Mouse (Mus musculus): ENCODE results near the gene Sytl2.

Gene Sytl2

DNA sequence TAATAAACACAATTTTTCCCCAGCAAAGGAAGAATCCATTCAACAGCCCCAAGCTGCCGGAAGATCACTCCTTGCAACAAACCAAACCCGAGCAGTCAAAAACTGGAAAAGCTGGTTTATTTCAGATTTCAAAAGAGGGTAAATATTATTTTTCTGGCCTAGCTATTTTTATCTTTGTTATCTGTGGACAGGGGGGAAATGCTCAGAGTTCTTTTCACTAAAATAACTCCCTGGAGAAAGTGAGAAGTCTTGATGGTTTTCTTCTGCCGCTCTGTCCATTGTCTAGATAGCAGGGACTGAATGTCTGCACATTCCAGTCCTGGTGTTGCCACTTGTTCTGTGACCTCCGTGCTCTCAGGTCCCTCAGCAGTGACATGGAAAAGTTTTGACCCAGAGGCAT is 70.8 kb downstream of the Sytl2 start:
- no peak for DNase-seq

DNA sequence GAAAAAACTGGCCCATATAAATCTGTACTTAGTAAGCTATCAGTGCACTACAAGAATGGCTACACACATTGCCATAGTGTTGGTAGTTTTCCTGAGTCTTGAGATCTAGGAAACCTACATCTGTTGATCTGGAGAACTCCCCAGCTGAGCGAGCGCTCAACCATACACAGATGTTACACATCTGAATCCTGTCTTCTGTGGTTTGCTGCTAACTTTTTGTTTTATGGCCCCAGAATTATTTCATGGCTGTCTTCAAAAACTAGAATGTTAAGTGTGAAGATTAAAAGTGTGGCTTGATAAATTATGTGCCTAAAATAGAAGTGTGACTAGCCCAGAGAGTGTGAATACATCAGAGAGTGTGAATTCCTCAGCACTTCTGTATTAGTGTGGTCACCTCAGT is 82.4 kb downstream of the Sytl2 start:
- no peak for DNase-seq

DNA sequence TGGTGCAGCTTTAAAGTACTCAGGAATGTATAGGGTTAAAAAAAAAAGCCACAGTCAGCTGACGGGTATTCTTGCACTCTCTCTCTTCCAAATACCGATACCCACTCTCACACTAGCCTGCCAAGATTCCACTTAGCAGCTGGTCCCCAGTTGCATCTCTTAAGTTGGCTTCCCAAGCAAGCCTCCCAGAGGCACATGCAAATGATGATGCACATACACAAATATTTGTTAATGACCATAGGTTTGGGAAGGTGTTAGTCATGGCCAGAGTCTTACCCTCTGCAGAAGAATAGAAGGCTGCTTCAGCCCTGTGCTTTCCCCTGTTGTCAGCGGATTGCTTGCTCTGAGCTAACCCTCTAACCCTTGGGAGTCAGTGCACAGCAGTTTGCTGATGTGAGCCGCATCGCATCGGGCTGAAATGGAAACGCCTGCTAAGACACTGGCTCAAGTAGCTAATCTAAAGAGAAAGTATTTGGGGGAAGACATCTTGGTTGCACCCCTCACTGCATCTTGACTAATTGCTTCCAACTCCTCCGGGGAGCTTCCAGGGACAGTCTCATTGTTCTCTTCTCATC is 84.9 kb downstream of the Sytl2 start:
- no peak for DNase-seq

DNA sequence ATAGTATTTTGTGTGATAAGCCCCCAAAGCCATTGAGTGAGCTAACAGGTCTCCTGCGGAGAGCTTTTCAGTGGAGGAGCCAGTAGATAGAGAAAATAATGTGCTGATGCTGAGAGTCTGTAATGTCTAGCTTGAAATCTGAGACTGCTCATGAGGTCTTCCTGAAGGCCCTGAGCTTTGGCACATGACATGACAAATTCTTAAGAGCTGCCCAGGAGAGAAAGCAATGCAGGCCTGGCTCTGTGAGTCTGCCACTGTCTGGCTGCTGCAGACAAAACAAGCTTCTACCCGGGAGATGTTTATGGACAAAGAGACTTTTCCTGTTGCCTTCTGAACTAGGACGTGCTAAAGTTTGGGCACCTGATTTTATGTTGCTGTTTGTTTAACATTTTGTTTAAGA is 87.7 kb downstream of the Sytl2 start:
- DNase-seq: no peak

DNA sequence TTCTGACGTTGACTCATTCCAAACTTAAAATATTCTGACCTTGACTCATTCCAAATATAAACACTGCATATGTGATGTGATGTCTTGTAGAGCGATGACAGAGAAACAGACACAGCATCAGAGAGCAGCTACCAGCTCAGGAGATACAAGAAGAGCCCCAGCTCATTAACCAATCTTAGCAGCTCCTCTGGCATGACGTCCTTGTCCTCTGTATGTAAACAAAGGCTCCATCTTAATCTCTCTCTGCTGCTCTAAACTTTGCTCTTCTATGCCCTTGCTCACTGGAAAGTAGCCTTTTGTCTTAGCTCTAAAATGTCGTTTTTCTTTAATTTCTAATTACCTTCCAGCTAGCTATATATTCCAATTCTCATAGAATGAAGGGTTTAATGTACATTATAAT is 93.0 kb downstream of the Sytl2 start:
- DNase-seq: no peak

DNA sequence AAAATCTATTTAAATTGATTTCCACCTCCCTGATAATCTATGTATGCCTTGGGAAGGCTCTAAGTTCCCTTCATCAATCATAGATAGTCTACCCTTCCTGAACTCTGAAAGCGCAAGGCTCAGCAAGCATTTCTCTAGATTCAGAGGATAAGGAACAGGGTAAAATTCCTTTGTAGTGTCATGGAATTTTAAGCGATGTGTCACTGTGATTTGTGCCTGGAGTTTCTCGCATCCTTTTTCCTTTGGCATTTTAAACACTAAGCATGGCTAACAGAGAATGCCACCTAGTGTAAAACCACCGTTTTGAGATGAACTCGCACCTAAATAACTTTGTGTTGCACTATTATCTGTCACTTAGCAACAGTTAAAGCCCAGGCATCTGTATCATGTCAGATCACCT is 93.9 kb downstream of the Sytl2 start:
- no peak for DNase-seq

DNA sequence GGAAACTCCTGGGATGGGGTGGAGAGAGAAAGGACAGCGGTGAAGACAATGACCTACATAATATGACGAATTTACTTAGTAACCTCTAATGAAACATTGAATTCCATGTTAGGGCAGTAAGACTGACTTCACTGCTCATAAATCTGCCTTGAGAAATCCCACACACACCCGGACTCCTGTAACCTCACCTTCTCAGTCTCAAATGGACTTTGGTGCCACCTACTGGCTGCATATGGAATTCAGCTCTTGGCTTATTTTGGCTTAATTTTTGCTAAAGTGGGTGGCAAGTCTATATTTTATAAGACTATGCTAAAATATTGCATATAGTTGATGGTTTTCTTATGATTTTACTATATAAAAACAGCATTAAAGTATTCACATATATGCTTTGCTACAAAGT is 107.9 kb downstream of the Sytl2 start:
- peak; percentile 46 for DNase-seq

DNA sequence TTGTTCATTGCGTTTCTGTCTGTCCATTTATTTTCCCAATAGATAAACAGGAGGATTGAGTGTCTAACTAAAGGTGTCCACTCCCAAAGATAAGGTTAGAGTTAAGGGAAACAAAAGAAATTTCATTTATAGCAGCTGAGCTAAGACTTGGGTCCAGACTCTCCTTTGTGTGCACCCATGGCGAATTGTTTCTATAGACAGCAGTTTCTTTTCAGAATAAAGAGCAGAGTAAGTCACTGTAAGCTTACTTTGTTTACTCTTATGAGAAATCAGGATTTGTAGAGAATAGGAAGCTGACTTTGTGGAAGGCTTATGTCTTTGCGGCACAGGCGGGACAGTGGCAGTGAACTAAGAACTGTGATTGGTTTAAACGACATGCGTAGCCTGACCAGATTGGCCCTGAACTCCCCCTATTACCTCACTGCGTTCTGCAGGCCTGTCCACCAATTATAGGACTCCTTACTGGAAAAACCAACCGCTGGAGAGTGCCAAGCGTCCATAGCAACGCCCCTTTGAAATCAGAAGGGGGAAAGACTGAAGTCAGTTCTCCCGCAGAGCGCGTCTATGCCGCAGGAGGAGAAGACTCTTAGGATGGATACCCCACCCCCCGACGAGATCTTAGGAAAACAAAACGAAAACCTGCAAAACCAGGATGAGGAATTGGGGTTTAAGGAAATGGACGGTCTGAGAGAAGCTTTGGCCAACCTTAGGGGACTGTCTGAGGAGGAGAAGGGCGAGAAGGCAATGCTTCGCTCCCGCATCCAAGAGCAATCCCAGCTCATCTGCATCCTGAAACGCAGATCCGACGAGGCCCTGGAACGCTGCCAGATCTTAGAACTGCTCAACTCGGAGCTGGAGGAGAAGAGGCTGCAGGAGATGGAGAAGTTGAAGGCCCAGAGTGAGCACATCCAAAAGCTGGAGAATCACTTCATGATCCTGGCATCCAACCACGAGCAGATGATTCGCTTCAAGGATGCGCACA is 124.3 kb downstream of the Sytl2 start, which contains the start of gene Ccdc89:
Gene Ccdc89, plus strand, starts transcription at position 558 of the 982 bp plus-strand sequence.
- DNase-seq: peak; percentile 49

DNA sequence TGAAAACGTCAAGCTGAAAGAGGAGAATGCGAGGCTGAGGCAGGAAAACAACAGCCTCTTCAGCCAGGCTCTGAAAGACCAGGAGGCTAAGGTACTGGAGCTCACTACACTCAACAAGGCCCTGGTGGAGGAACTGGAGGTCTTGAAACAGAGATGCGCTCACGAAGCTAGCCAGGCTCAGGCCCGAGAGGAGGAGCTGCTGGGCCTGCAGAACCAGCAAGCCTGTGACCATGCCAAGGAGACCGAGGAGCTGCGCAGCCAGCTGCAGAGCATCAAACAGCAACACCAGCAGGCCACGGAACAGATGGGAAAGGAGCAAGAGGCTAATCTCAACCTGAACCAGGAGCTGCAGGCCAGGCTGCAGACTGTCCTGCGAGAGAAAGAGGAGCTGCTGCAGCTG is 125.0 kb downstream of the Sytl2 start:
- DNase-seq: peak; percentile 3

DNA sequence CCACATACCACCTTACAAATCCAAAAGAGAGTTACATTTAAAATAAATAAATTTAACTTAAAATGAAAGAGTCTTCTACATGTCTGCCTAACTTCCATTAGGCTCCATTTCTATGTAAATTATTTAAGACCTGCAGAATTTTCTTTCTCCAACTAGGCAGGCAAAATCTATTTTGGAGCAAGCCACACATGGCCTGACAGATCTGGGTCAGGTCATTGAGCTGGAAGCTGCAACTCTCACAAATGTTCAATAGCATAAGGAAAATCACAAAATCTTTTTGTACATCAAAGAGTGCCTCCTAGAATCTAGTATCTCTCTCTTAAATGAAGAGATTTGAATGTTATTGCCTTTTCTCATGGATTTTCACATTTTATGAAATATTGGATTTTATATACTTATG is 130.2 kb downstream of the Sytl2 start:
- DNase-seq: no peak

DNA sequence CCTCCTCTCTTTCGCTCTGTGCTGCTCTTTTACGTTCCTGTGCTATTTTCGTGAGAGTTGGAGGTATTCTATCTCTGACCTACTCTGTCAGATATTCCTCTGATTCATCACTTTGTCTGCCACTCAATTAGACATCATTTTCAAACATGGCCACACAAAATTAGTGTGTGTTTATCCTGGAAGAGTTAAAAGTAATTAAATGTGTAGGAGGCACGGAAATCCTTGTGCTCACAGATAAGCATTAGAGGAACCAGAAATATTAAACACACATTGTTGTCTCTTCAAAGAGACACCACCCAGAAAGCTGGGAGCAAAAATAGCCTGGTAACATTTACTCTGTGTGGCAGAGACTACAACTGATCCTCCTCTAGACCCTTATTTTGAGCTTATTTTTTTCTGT is 138.0 kb downstream of the Sytl2 start:
- DNase-seq: no peak

DNA sequence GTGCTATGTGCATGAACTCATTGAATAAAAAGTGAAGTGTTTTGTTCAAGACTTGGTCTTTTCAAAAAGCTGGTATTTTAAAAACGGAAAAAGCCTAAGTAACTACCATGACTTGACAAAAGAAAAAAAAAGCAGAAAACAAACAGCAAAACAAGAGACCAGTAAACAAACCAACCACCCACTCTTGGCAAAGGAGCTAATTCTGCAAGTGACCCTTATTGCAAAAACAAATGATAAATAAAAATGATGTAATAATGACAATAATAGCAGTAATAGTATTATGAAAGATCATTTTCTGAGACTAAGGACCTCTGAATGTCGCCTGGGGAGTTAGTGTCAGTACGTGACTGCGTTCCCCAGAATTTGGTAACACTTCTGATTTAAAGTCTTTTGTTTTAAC is 140.0 kb downstream of the Sytl2 start:
- DNase-seq: no peak

DNA sequence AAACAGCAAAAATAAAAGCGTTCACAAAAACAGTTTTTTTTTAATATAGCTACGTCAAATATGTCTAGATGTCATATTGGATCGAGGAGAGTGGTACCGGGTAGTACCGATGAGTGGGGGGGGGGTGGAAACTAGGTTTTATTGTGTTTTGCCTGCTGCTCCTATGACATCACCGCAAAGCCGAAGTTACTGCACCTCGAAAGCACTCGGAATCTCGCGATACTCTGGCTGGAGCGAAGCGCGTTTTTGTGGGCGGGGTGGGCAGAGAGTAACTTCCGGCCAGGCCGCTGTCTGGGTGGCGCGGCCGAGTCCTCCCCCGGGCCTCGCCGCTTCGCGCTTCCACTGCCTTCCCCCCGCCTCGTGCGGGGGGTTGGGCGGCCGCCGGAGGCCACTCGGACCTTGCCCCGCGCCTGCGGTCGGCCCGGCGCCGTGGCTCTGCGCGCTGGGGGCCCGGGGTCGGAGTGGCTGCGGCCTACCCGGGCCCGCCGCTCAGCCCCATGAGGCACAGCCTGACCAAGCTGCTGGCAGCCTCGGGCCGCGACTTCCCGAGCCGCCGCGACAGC is 140.5 kb downstream of the Sytl2 start, which contains the start of gene Crebzf:
Gene Crebzf, plus strand, starts transcription at position 212 of the 563 bp plus-strand sequence.
- DNase-seq: peak; percentile 96

DNA sequence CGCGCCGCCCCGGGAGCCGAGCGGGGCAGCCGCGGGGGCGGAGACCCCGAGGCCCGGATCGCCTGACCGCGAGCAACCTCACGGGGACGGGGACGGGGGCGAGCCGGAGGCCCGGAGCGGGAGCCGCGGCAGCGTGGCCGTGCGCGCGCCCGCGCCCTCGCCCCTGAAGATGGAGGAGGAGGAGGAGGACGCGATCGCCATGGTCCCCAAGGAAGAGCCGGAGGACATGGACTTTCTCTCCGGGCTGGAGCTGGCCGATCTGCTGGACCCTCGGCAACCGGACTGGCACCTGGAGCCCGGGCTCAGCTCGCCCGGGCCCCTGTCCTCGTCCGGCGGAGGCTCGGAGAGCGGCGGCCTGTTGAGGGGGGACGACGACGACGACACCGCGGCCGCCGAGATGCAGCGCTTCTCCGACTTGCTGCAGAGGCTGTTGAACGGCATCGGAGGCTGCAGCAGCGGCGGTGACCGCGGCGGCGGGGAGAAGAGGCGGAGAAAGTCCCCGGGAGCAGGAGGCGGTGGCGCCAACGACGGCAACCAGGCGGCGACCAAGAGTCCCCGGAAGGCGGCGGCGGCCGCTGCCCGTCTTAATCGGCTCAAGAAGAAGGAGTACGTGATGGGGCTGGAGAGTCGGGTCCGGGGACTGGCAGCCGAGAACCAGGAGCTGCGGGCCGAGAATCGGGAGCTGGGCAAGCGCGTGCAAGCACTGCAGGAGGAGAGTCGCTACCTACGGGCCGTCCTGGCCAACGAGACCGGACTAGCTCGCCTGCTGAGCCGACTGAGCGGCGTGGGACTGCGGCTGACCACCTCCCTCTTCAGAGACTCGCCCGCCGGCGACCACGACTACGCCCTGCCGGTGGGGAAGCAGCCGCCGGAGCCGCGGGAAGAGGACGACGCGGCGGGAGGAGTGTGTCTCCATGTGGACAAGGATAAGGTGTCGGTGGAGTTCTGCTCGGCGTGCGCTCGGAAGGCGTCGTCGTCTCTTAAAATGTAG is 141.3 kb downstream of the Sytl2 start:
- DNase-seq: peak; percentile 79

DNA sequence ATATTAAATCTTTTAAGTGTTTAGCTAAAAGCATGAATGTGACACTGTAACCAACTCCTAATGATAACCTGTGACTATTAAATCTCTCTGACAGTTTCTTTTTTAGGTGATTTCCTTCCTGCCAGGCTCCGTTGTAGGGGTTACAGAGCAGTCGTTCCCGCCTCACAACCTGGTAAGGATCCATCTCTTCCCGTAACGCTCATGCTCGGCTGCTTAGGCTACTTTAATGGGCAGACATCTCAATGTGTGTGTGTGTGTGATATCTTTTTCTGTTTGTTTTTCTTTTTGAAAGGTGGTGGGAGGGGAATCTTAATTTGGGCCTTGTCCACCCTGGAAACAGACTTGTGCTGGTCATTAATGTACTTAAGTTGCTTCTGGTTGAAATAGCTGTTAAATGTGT is 142.2 kb downstream of the Sytl2 start:
- peak; percentile 23 for DNase-seq

DNA sequence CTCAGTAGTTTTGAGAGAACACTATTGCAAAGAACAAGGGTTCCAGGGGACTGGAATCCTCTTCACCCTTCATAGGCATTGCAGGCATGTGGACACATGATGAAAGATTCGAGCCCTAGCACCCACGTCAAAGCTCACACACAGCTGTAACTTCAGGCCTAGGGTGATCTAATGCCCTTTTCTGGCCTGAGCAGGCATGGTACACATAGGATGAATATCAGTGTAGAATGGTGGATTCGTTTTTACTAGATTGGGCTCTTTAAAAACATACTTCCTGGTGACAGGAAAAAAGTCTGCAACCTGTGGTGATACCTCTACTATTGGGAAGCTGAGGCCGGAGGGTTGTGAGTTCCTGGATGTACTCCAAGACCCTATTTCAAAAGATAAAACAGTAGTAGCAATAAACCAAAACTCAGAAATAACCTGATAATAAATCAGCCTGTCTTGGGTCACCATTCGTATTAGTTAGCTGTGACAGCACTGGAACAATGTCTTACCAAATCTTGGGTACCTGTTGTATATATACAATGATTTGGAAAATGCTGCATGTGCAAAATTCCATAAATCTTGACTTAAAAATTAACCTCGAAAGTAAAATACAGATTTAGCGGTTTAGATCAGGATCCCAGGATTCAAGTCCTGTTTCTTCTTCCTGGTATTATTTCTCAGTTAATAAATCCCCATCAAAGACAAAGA is 154.2 kb downstream of the Sytl2 start:
- DNase-seq: no peak

DNA sequence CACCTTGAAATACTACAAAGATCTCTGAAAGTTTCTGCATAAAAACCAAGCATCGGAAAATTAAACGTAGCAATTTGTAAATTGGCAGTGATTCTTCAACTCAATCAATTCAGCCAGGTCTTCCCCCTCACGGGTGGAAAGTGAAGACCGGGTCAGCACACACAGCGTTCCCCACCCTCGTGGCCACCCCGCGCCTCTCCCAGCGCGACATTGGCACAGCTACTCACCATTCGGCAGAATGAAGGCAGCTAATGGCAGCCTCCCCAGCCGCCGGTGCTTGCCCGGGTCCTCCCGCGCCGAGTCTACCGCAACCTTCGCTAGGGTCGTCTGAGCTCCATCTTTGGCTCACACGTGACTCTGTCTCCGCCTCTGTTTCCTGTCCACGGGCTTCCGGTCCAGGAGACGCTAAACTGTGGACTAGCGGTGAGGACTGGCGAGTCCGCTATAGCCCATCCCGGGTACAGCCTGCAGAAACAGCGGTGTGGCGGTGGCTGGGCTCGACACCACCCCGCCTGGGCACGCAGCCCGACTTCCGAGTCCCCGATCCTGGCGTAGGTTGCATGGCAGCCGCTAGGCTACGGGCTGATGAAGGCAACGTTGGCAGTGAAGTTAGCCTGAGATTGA is 154.9 kb downstream of the Sytl2 start, which contains the start of gene Tmem126a:
Gene Tmem126a, minus strand, starts transcription at position 385 of the 624 bp plus-strand sequence.
- DNase-seq: peak; percentile 86

DNA sequence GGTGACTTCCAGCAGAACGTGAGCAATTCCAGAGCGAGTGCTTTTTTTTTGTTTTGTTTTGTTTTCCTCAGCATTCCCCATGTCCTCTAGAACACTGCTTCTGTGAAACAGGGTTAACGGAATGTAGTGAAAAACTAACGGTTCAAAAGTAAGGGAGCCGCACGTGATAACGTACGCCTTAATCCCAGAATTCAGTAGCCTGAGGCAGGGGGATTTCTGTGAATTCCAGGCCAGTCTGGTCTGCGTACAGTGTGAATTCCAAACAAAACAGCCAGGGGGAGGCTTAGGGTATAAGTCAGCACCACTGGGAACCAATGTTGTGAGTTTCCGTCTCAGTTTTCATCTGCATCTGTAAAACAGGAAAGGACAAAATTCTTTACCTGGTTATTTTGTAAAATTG is 155.5 kb downstream of the Sytl2 start:
- DNase-seq: peak; percentile 6

Measured in liver (tissue).